Mouse (Mus musculus) MN1 (cell line): ENCODE measurements around the gene Sfrp5.

ENCODE experiments used
- DNase-seq: peaks from one replicate; pipeline ENCODE4 v3.0.0-alpha.2; 2016; ENCODE audit warnings: low spot score

The Sfrp5 gene

DNA sequence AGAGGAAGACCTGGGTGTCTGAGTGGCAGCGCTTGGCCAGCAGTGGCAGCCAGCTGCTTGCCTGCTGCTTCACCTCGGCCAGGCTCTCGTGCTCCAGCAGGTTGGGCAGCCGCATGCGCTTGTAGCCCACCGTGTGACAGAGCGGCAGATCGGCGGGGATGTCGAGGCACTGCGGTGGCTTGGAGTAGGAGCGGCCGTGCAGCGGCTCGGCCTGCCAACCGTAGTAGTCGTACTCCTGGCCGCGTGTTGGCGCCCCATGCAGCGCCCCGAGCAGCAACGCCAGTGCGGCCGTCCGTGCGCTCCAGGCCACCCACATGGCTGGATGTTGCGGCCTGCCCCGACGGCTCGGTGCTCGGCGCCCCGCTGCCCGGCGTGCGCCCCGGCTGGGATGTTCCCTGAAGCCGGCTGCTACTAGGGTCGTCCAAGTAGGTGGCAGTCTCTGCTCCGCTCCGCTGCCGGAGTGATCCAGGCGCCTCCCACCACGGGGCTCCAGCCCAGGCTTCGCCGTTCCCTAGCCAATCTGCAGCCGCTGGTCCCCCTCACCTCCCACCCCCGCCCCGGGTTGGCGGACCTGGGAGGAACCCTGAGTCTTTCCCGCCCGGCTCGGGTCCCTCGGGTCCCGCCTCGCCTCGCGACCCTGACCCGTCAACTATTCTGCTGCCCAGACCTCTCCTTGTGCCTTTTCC is at the start of gene Sfrp5:
Sfrp5 (minus strand) TSS at position 557 of the 686 bp plus-strand sequence.
- DNase-seq: no peak

- peak; percentile 35 for DNase-seq
Measured at GRCm38 (mm10) chr19:42249976-42250914, 48.2 kb upstream of the Sfrp5 start.

DNA sequence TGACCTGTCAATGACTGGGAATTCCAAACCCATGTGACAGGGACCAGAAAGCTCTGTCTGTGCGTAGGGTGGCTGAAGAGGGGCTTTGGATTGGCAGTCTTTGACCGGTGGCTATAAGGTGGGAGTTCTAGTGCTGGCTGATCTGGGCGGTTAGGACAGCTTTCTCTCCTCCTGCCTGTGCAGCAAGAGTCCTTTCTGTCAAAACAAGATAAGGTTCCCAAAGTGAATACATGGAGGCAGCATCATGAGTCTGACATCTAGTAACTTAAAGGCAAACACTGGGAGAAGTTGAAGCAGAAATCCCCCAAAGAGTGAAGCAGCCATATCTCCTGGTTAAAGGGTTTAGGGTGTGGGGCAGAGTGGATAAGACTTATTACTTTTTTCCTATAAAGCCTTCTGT is 45.5 kb upstream of the Sfrp5 start, which contains the start of gene Golga7b:
Golga7b (plus strand) TSS at position 56 of the 400 bp plus-strand sequence.
- DNase-seq: no peak

- no peak for DNase-seq
Measured at GRCm38 (mm10) chr19:42246626-42247025, 44.6 kb upstream of the Sfrp5 start.

- peak; percentile 9 for DNase-seq
Measured at GRCm38 (mm10) chr19:42243401-42243800, 41.3 kb upstream of the Sfrp5 start.

GRCm38 (mm10) chr19:42240881-42241280 is 38.8 kb upstream of the Sfrp5 start:
- DNase-seq: no peak

DNA sequence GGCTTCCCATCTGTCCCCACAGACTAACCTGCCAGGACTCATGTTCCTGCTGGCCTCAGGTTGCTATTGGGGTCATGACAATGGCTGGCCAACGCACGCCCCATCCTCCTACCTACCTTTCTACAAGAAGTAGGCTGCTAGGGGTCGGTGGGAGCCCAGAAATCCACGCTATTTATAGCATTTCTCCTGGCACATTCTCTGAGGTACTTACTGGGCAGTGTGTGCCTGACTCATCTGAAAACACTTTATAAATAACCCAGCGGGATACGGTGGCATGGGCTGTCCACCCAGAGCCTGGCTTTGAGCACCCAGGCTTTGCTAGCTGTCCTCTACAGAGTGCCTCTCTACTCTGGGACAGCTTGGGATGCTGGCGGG is 36.3 kb upstream of the Sfrp5 start:
- DNase-seq: no peak

- DNase-seq: no peak
Measured at GRCm38 (mm10) chr19:42237602-42238340, 35.7 kb upstream of the Sfrp5 start.

DNA sequence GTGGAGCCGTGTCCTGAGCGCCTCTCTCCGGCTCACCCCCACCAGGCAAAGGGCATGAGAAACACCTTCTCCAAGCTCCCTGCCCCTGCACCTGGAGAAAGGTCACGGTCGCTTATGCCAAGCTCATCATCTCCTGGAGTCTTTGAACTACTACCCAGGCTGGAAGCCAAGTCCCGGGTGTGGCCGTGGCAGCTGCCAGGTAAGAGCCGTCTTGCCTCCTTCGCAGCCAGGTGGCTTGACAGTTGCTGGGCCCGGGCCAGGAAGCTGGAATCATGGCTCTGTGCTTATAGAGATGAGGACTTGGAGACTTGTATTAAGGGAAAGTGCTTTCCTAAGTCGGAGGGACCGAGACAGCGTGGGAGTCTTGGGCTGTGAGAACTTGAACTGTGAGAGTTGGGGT is 28.9 kb upstream of the Sfrp5 start:
- DNase-seq: no peak

DNA sequence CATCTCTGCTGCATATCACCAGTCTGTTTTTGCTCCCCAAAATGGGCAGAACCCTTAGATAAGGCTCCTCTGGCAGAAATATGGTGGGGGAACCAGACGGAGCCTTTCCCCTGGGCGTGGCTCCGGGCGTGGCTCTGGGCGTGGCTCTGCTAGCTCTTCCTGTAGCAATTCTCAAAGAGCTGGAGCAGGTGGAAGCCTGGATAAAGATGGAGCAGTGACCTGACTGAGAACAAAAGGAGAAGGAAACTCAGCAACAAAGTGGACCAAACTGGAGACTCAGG is 28.2 kb upstream of the Sfrp5 start:
- no peak for DNase-seq

DNA sequence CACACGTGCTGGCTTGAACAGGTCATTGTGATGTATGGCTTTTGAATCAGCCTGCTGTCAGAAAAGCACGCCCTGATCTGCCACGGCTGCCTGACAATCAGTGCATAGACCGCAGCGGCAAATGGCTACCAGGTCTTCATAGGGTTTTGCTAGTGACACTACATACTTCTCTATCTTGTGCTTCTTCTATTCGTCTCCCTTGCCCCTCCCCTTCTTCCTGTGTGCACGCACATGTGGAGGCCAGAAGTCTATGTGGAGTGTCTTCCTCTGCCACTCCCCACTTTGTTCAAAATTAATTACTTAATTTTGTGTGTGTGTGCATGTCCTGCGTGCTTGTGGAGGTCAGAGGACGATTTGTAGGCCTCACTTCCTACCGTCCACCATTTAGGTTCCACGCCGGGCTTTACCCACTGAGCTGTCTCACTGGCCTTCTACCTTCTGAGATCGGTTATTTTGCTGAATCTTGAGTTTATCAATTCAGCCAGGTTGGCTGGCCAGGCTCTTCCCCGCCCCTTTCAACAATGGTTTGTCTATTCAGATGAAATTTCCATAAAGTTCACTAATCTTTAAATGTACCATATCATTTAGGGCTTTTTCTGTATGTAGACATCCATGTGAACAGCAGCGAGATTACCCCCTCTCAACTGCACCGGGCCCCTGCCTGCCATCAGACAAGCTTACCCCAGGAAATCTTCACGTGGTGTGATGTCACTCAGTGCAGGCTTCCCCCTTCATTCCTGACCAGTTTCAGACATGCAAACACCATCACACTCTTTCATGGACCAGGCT is 27.6 kb upstream of the Sfrp5 start:
- no peak for DNase-seq

- no peak for DNase-seq
Measured at GRCm38 (mm10) chr19:42226451-42226850, 24.4 kb upstream of the Sfrp5 start.

DNA sequence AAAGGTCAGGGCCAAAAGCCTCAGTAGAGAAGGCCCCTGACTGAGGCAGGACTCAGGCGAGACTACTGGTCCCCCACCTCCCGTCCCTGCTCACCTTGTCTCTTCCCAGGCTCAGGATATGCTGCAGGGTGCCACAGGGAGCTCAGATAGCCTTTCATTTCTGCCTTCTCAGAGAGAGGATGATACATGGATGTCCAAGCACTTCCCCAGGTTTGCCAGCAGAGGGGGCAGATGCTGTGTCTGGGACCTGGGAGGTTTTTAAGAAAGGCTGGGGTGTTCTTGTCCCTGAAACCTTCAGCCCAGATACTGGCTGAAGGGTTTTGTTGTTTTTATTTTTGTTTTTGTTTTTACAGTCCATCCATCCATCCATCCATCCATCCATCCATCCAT is 15.3 kb upstream of the Sfrp5 start:
- peak; percentile 18 for DNase-seq

DNA sequence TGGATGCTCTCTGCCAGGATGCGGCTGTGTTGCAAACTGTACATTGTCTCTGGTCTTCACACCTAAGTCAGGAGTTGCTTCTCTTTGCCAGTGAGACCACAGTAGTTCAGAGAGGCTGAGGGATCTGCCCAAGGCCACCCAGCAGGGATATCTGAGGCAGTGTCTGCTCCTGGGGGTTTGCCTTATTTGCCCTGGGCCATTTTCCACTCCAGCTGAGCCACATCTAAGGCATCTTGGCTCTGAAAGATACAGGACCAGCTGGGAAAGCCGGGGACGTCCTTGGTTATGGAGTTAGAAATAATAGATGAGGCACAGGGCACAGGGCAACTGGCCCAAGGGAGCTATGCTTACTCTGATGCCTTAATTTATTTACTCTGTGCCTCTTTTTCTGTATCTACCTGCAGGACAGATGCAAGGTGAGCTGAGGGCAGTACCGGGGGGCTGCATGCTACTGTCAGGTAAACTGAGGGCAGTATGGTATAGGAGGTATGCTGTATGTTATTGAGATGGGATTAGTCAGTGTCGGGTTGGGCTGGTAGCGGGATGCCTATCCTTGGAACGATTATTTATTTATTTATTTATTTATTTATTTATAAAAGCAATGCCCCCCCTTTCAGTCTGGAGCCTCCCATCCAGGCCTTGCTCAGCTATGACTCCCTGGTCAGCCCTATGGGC is 14.8 kb upstream of the Sfrp5 start:
- DNase-seq: no peak

GRCm38 (mm10) chr19:42214601-42215000 is 12.5 kb upstream of the Sfrp5 start:
- DNase-seq: no peak

GRCm38 (mm10) chr19:42211936-42212335 is 9.9 kb upstream of the Sfrp5 start:
- no peak for DNase-seq

DNA sequence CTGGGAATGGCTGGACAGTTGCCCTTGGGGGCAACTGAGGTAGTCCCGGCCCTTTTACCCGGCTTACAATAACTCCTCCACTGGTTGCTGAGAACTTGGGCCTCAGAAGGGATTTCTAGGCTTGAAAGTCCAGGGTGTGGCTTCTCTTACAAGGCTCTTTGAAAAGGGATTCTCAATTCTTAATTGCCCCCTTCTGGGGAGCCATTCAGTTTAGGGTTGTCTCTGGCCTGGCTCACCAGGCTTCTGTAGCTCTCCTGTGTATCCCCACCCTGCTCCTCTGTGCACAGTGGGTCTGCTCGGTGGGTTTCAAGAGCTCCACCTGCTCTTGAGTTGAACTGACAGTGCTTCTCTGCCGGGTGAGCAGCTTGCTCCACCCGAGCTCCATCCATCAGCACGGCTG is 7.9 kb upstream of the Sfrp5 start:
- DNase-seq: no peak

DNA sequence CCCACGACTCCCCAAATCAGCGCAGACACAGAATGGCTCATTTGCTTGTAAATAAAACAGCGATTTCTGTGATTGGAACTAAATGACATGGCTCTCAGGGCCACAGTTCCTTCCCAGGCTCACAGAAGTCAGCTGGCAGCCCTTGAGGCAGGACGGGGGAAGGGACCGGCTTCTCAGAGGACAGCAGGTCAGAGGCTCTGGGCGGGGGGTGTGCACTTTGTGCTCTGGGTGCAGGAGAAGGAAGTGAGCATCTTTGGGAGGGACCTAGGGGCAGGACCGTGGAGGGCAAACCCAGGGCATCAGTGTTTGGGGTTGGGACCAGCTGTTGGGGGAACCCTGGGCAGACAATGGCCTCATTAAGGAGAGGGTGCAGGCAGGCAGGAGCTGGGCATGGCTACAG is 7.4 kb upstream of the Sfrp5 start:
- DNase-seq: no peak

- no peak for DNase-seq
Measured at GRCm38 (mm10) chr19:42205201-42205600, 3.1 kb upstream of the Sfrp5 start.

DNA sequence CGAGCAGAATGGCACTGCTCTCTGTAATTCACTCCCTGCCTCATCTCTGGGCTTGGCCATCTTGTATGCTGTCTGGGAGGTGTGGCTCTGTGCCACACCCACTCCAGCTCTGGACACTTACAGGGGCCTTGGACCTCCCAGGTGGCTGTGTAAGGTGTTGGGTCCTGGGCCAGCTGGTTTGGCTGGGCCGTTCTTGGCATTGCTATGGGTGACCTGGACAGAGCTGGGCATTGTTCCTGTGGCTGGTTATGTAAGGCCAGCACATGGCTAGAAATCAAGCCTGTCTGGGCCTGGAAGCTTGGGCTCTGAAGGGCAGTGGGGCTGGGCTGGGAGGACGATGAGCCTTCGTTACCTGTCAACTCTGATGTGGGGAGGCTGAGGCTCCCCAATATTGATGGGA is 2.3 kb upstream of the Sfrp5 start:
- no peak for DNase-seq

DNA sequence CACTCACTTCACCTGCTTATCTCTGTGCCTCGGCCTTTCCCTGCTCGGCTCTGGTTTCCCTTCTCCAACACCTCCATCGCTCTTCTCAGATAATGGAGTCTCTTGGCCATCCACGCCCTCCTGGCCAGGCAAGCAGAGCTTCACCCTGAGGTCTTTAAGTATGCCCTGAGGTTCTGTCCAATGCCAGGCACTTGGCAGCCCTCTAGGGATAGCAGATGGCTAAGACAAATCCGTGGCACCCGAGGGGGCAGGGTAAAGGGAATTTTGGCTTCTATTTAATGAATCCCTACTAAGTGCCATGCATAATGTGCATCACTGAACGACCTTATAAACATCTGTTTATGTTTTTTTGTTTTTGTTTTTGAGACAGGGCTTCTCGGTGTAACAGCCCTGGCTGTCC is 415 bp upstream of the Sfrp5 start:
- DNase-seq: no peak
